Mouse (Mus musculus): ENCODE results near the gene Zfp655. TPM values are rescaled to one million over a fixed set of nuclear protein-coding genes. Genes with fewer than 3 reads are reported as not detected.
"Not testable (repeated sequence)": the region's sequence is repeated elsewhere in the genome, so short reads cannot be mapped to it uniquely, and the experiment has no call there.

The Zfp655 gene
- 33.1 and 35.4 TPM in 2 replicates for total RNA-seq (2017)

DNA sequence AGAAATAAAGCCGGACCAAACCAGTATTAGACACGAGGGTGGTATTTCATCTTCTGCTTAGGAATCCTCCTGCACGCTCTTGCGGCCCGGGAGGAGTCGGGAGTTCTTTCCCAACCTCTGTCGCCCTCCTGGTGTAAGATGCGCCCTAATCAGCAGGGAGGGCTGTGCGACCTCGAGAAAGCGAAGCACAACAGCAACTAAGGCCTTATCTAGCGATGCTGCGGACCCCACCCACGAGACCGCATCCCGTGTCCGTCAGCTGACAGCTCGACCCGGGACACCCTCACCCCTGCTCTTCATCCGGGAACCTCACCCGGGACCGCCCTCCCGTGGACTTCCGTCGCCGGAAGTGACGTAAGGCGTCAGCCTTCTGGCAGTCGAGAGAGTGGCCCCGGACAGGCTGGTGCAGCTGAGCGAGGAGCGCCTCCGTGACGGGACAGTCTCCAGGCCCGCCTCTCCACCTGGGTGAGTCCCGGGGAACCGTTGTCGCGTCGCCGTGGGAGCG is at the start of gene Zfp655:
Zfp655 (plus strand) TSS at position 349 of the 505 bp plus-strand sequence.
- peak; percentile 97 for ATAC-seq (ENCODE audit: extremely low read depth, insufficient number of reproducible peaks, low FRiP score, poor library complexity, severe bottlenecking)

DNA sequence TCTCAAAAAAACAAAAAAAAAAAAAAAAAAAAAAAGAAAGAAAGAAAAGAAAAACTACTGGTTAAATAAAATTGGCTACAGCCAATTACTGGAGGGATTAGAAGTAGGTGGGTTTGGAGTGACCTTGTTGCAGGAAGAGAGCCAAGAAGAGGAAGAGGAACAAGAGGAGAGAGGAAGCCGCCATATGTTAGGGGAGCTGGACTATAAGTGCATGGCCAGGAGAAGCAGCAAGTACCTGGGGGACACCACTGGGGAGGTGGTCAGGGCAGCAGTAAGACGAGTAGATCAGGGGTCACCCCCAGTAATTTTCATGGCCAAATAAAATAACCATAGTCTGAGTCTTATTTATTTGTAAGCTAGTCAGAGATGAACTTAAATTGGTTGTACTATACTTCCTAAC is 46.3 kb upstream of the Zfp655 start:
- no peak for ATAC-seq (ENCODE audit: extremely low read depth, insufficient number of reproducible peaks, low FRiP score, poor library complexity, severe bottlenecking)

DNA sequence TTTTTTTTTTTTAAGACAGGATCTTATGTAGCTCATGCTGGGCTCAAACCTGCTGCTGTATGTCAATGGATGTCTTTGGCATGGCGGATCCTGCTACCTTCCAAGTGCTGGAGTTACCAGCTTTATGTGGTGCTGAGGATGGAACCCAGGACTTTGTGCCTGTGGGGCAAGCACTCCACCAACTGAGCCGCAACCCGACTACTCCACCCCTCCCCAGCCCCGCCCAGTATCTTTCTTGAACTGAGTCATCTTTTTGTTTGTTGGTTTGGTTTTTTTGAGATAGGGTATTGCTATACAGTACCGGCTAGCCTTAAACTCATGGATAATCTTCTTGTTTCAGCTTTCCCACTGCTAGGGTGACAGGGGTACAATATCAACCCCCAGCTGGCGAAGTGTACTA is 42.1 kb upstream of the Zfp655 start:
- ATAC-seq (ENCODE audit: extremely low read depth, insufficient number of reproducible peaks, low FRiP score, poor library complexity, severe bottlenecking), result no peak

DNA sequence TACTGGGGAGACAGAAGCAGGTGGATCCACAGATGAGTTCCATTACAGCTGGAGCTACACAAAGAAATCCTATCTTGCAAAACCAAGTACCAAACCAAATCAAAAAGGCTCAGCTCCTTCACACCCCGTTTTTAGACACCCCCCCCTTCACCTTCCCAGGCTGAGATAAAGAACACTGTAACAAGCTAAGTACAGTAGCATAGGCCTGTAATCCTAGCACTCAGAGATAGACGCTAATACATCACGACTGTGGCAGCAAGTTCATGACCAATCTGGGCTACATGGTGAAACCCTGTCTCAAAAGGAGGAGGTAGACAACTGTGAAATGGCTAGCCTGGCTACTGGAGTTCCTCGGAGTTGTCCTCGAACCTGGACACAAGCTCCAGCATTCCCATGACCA is 41.1 kb upstream of the Zfp655 start:
- ATAC-seq (ENCODE audit: extremely low read depth, insufficient number of reproducible peaks, low FRiP score, poor library complexity, severe bottlenecking), result no peak

DNA sequence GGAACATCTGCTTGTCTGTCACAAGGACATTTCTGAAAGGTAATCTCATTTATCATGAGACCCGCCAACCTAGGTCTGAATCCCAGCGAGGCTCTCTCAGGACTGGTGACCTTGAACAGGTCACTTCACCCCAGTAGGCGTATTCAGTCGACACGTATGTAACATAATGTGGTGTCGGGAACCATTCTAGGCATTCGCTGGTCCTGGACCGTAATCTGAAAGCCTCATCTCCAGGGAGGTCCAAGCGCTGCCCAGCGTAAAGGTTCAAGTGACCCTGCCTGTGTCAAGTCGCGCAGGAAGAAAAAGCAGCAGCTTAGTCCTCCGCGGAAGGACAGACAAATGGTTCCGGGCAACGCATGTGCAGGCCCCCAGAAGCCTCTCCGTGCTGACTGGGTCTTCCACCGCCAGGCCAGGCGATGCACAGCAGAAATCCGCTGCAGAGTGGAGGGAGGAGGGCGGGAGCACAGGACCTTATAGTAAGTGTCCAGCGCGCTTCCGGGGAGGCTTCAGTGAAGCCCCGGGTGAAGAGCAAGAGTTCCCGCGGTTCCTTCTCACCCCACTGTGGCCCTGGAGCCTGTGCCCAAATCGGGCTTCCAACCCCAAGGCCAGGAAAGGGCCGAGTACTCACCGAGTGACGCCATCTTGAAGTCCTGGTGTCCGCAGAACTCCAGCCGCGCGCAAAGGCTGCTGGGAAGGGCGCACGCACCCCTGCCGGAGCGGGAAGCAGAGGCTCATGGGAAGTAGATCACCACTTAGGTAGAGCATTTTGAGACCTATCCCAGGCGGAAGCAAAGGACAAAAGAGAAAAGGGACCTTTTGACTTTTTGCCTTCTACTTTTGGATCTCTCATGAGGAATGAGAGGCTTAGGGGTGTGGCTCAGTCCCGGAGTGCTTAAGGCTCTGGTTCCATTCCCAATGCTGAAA is 40.4 kb upstream of the Zfp655 start:
- peak; percentile 94 for ATAC-seq (ENCODE audit: extremely low read depth, insufficient number of reproducible peaks, low FRiP score, poor library complexity, severe bottlenecking)

DNA sequence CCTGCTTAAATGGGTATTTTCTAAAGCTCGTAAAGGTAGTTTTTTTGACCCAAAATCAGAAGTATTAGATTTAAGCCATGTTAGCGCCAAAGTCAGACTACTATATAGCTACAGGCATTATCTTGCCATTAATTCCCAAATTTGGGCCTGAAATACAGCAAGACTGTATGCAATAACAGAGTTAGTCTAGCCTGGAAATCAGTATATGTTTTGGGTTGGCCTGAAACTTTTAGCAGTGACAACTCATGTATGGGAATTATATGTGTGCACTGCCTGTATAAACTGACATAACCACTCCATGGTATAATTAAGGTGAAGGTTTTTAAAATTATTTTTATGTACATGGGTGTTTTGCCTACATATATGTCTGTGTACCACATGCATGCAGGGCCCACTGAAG is 39.6 kb upstream of the Zfp655 start, which contains the start of gene Atp5j2:
Atp5j2 (minus strand) TSS at position 101 of the 400 bp plus-strand sequence.
- ATAC-seq (ENCODE audit: extremely low read depth, insufficient number of reproducible peaks, low FRiP score, poor library complexity, severe bottlenecking), result no peak

DNA sequence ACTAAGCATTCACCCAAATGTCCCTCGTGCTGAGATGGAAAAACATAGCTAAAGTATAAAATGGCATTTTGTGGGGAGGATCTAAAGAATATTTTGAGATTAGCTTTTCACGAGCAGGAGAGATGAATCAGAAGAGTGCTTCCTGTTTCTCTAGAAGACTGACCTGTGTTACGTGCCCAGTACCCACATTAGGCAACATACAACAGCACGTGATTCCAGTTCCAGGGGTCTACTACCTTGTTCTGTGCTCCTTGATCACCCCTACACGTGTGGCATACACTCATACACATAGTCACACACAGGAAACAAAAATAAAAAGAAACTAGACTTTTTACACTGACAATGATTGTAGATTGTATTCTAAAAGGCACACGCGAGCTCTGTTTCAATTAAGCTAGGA is 31.1 kb upstream of the Zfp655 start:
- no peak for ATAC-seq (ENCODE audit: extremely low read depth, insufficient number of reproducible peaks, low FRiP score, poor library complexity, severe bottlenecking)

DNA sequence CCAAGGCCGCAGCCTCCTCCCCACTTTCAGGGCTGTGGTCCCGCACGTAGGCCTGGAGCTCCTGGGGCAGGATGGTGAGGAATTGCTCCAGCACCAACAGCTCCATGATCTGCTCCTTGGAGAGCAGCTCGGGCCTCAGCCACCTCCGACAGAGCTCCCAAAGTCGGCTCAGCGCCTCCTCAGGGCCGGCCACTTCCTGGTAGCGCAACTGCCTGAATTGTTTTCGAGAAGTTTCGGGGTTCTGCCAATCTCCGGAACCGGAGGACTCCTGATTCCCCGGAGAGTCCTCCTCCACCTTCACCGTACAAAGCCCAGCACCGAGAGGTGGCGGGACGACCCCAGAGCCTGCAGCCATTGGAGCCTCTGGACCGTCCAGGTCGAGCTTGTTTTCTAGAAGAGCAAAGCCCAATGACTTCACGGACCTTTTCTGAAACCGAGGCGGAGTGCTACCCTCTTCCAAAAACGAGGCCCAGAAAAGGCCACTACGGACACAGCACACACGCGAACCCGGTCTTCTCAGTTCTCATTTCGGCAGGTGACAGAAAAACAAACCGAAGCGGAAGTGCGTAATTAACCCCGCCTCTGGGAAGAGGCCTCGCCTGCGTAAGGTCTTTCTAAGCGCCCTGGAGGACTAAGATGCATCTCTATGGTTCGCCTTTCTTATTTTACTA is 30.1 kb upstream of the Zfp655 start, which contains the start of gene Zkscan14:
Zkscan14 (minus strand) TSS at position 548 of the 671 bp plus-strand sequence.
- peak; percentile 74 for ATAC-seq (ENCODE audit: extremely low read depth, insufficient number of reproducible peaks, low FRiP score, poor library complexity, severe bottlenecking)

DNA sequence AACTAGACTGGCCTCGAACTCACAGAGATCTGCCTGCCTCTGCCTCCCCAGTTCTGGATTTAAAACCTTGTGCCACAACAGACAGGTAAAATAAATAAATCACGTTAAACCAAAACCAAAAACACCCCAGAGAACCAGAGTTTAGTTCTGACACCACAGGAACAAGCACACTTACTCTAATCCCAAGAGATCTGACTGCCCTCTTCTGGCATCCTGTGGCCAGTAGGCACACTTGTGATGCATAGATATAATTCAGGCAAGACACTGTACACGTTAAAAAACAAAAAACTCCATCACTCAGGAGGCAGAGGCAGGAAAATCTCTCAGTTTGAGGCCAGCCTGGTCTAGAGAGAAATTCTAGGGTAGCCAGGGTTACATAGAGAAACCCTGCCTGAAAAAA is 29.1 kb upstream of the Zfp655 start:
- ATAC-seq (ENCODE audit: extremely low read depth, insufficient number of reproducible peaks, low FRiP score, poor library complexity, severe bottlenecking), result no peak

DNA sequence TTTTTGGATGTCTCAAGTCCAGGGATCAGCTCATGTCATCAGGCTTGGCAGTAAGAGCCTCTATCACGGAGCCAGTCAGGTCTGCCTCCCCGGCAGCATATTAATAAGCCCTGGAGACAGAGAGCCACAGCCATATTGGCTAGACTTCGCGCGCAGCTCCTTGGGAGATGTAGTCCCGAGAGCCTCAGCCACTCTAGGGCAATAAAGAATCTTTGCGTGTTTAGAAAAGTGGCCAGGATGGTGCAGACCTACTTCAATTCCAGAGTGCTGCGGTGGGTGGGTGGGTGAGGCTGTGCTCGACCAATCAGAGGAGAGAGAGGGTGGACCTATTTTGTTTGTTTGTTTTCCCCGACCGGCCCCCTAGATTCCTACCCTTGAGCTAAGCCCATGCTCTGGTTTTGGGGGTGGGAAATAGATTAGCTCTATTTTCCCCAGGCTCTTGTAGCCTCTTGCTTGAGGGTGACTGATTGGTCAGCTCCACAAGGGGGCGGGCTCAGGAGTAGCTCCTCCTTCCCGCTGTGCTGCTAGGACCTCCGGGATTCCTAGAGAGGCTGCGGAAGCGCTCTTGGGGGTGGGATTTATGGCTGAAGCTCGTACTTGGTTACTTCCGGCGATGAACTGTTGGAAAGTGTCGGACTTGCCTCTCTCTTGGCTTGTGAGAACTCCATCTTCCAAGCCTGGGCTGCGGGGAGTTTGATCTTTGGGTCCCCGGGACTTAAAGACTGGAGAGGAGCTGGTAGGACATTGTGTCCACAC is 27.4 kb upstream of the Zfp655 start, which contains the start of gene Zkscan5:
Zkscan5 (plus strand) TSS at position 627 of the 756 bp plus-strand sequence.
- ATAC-seq (ENCODE audit: extremely low read depth, insufficient number of reproducible peaks, low FRiP score, poor library complexity, severe bottlenecking), result peak; percentile 83

DNA sequence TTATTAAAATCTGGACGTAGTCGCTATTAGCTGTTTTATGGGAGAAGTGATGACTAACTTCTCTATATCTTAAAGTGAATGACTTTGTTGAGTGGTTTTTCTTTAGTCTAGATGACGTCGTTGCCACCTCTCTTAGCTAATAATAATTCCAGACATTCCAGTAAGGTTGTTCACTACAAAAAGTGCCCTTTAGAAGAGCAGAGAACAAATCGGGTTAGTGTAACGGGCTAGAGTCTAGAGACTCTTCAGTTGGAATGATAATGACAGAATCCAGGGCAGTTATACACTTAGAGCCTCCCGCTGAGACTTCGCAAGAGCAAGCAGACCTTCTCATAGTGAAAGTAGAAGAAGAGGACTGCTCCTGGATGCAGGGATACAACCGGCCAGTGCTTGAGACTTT is 26.5 kb upstream of the Zfp655 start:
- ATAC-seq (ENCODE audit: extremely low read depth, insufficient number of reproducible peaks, low FRiP score, poor library complexity, severe bottlenecking), result no peak

DNA sequence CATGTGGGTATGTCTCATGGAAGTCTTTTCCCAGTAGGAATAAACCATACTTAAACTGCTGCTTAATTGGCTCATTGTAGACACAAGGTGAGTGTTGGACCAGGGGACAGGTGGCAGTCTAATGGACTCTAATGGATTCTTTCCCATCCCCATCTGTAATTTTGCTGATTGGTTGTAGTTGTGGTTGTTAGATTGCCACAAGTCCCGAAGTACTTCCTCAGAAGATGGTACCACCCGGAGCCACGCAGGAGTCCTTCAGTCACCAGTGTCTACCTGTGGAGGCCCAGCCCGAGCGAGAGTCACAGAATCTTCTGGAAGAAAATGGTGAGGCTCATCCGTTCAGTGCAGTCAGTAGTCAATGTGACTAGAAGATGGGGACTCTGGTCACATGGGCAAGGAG is 24.1 kb upstream of the Zfp655 start:
- ATAC-seq (ENCODE audit: extremely low read depth, insufficient number of reproducible peaks, low FRiP score, poor library complexity, severe bottlenecking), result no peak

DNA sequence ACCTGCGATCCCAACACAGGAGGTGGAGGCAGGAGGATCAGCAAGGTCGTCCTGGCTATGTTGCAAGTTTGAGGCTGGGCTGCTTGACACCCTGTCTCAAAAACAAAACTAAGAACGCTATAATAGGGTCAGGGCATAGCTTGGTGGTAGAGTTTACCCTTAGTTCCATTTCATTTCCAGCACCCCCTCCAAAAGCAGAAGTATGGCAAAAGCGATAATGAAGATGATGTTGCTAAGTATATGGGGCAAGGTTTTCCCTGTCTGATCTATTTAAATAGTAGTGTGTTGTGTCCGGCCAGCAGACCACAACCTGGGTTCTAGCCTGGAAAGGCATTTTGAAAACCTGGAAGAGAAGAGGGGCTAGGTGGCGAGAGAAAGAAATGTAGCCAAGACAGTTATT is 23.6 kb upstream of the Zfp655 start:
- ATAC-seq (ENCODE audit: extremely low read depth, insufficient number of reproducible peaks, low FRiP score, poor library complexity, severe bottlenecking), result no peak

DNA sequence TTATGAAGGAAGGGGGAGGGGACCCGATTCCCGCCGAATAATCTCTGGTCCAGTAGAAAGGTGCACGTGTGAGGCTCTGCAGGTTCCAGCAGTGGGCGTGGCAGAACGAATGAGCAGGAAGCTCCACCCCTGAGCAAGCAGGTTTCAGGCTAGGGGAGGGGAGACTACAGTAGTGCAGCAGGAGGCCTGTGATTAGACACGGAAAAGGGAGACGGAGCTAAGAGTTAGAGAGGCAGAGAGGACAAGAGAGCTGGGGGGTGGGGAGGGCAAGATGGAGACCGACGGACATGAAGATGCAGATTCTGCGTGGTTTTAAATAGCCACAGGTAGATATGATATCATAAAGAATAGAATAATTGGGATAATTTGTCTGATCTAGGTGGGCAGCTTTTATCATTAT is 23.1 kb upstream of the Zfp655 start:
- ATAC-seq (ENCODE audit: extremely low read depth, insufficient number of reproducible peaks, low FRiP score, poor library complexity, severe bottlenecking), result not testable (repeated sequence)

DNA sequence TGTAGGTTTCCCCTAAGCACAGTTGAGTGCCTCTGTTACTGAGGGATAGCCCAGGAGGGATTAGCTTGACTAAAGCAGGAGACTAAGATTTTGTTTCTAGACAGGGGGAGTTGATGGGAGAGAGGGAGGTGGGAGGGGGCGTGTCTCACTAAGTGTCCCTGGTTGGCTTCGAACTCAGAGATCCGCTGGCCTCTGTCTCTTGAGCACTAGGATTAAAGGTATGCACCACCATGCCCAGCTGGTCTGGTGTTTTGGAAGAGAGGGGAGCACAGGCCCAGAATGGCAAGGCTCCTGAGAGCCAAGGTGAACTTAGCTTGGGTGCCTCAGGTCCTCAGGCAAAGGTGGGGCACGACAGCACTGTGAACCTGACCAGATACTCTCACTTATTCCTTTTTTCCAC is 20.2 kb upstream of the Zfp655 start:
- no peak for ATAC-seq (ENCODE audit: extremely low read depth, insufficient number of reproducible peaks, low FRiP score, poor library complexity, severe bottlenecking)

DNA sequence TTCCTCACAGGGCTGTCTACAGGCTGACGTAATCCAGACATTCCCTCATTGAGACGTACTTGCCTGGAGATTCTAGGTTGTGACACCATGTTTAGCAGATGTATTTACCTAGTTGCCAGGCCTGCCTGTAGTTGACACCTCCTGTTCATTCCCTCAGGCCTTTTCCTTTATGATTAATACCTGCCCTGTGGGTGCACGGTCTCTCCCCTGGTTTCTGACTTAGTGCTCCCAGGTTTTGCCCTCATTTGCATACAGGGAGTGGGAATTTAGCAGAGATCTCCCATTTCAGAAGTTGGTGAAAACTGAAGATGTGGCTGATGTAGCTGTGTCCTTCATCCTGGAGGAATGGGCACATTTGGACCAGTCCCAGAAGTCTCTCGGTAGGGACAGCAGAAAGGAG is 19.3 kb upstream of the Zfp655 start:
- no peak for ATAC-seq (ENCODE audit: extremely low read depth, insufficient number of reproducible peaks, low FRiP score, poor library complexity, severe bottlenecking)

DNA sequence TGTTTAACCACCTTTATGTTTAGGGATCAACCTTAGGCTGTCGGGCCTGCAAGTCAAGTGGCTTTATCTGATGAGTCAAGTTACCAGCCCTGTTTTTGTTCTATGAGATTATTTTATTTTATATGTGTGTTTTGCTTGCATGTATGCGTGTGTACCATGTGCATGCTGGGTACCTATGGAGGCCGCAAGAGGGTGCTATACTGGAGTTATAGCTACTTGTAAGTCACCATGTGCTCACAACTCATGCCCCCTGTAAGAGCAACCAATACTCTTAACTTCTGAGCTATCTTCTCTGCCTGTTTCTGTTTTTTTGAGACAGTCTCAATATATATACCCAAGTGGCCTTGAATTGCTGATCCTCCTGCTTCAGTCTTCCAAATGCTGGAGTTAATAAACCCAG is 18.0 kb upstream of the Zfp655 start:
- ATAC-seq (ENCODE audit: extremely low read depth, insufficient number of reproducible peaks, low FRiP score, poor library complexity, severe bottlenecking), result no peak

DNA sequence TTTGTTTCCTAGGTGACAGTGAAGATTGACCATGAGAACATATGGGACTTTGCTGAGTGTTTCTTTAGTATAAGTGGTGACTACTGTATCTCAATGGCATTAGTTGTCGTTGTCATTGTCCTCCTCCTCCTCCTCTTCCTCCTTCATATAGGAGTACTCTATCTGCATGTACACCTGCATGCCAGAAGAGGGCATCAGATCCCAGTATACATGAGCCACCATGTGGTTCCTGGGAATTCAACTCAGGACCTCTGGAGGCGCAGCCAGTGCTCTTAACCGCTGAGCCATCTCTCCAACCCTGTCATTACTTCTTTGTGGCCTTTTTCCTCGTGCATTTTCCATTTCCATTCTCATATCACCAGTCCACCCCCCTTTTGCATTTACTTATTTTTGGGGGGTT is 16.8 kb upstream of the Zfp655 start:
- ATAC-seq (ENCODE audit: extremely low read depth, insufficient number of reproducible peaks, low FRiP score, poor library complexity, severe bottlenecking), result no peak

DNA sequence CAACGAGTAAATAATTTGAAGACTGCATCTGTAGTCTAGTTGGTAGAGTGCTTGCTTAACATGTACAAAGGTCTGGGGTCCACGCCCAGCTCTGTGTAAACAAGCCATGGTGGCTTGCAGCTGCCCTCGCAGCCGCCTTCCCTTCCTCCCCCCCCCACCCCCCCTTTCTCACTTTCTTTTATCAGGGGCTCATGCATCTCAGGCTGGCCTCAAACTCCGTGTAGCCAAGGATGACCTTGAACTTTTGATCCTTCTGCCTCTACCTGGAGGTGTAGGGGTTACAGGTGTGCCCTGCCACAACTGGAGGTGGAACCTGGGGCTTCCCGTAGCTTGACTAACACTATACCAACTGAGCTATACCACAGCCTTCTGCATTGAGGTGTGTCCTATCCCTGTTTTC is 13.8 kb upstream of the Zfp655 start:
- no peak for ATAC-seq (ENCODE audit: extremely low read depth, insufficient number of reproducible peaks, low FRiP score, poor library complexity, severe bottlenecking)
